Mouse (Mus musculus) kidney, embryonic 14.5 days (tissue): ENCODE measurements at regions not wholly inside any gene's neighbourhood (a gene's known extent, or its start where the extent isn't known, plus 50 kb on each side); places are given as distances from the start of the nearest gene placed in this dataset.
"Not testable (repeated sequence)": the region's sequence is repeated elsewhere in the genome, so short reads cannot be mapped to it uniquely, and the experiment has no call there.

Experiments
- ATAC-seq: fragments of 200-750 bp; cut with Nextera tagmentation; 2 replicates; pipeline ENCODE4 v1.8.0; 2017; ENCODE audit warnings: moderate number of reproducible peaks, mild to moderate bottlenecking, moderate TSS enrichment, moderate library complexity; ENCODE audit not compliant: low FRiP score, low TSS enrichment
- H3K27ac ChIP-seq: fragments of 300-500 bp; sonication (generic); 2 replicates; pipeline ENCODE4 v1.5.1; 2014; ENCODE audit warnings: low read depth, mild to moderate bottlenecking, low read length, moderate library complexity, mixed read lengths
- H3K27me3 ChIP-seq: fragments of 300-500 bp; sonication (generic); 2 replicates; pipeline ENCODE4 v1.6.1; 2014; ENCODE audit warnings: mild to moderate bottlenecking, low read length; ENCODE audit not compliant: control insufficient read depth, insufficient read depth
- H3K36me3 ChIP-seq: fragments of 300-500 bp; sonication (generic); 2 replicates; pipeline ENCODE4 v1.6.1; 2014; ENCODE audit warnings: low read length, mixed read lengths; ENCODE audit not compliant: control insufficient read depth, insufficient read depth
- H3K4me1 ChIP-seq: fragments of 300-500 bp; sonication (generic); 2 replicates; pipeline ENCODE4 v1.6.1; 2014; ENCODE audit warnings: low read length, mixed read lengths; ENCODE audit not compliant: control insufficient read depth, insufficient read depth
- H3K4me2 ChIP-seq: fragments of 300-500 bp; sonication (generic); replicated peaks from 2 replicates; pipeline ENCODE4 v1.6.1; 2014; ENCODE audit warnings: low read depth, mild to moderate bottlenecking, low read length
- H3K4me3 ChIP-seq: fragments of 300-500 bp; sonication (generic); 2 replicates; pipeline ENCODE4 v1.5.1; 2014; ENCODE audit warnings: mild to moderate bottlenecking, low read length
- H3K9ac ChIP-seq: fragments of 300-500 bp; sonication (generic); 2 replicates; pipeline ENCODE4 v1.6.1; 2014; ENCODE audit warnings: low read depth, mild to moderate bottlenecking, low read length, moderate library complexity
- H3K9me3 ChIP-seq: fragments of 300-500 bp; sonication (generic); 2 replicates; pipeline ENCODE4 v1.6.1; 2016; ENCODE audit warnings: low read length; ENCODE audit not compliant: control insufficient read depth
- WGBS: fragments of 180-500 bp; shearing (Covaris S2); extraction: QIAGEN DNeasy Blood & Tissue Kit; methylation state at CpG from one replicate; pipeline ENCODE4 v1.1.7; 2014; 5-methylcytosine and 5-hydroxymethylcytosine counted together

DNA sequence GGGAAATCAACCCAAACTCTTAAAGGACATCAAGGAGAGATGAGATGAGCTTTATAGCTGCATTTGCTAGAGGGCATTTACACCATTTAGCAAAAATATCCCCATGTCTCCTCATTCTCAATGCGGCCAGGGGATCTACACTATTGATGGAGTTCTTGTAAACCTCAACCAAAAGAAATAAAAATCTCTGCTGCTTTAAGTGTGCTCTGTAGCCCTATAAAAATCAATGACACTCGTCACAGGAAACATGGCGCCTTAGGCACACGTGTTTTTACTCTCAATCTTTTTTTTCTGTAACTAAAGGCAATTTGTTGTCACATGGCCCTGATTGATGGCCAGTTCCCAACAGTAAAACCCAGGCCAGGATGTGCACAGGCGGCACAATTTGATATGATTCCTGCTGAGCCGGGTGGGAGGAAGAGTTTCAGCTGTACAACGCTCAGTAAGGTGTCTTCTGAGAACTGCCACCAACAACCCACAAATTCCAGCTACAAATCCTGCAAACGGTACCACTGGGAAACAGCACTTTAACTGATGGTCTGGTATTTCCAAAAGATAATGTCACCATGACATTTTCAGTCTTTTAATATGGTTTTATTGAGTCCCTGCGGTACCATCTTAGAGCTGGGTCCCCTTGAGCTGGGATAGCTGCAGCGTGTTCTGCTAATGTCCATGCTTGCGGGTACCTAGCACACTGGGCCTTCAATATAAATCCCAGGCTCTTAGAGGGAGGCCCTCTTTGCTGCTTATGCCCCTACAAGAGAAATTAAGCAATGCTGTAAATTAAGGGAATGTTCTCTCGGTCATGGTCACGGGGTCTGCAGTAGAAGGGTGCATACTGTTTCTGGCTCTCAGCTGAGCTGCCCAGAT lies 78.8 kb downstream of the Tpbg start:
- no peak overlapping the region for H3K4me3 ChIP-seq
- ATAC-seq, result no peak
- no peak overlapping the region for H3K27ac ChIP-seq
- H3K9ac ChIP-seq, result no peak overlapping the region
- no peaks in the 10 kb centered on the region for H3K9me3 ChIP-seq
- no peak overlapping the region for H3K4me2 ChIP-seq
- H3K36me3 ChIP-seq, result no peaks in the 10 kb centered on the region
- no peaks in the 10 kb centered on the region for H3K27me3 ChIP-seq
- no peaks in the 10 kb centered on the region for H3K4me1 ChIP-seq
- WGBS, result 53% methylated on average over 13 of the region's 13 CpGs

DNA sequence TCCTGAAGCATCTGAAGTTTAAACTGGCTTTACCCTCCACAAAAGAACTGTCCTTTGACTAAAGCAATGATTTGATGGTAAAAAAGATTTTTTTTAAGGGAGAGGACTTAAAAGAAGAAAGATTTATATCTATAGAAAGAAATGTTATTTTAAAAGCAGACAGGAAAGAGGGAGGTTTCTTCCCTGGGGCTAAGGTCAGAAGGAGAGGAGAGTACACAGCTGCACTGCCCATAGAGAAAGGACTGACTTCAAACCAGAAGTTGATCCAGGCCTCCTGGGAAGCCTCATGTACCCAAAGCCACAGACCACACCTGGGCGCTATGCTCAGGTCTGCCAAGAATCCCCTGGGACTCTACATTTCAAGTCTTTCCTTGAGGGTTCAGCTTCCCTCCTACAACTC lies 83.1 kb downstream of the Tpbg start:
- H3K4me2 ChIP-seq, result no peak overlapping the region
- H3K27me3 ChIP-seq, result no peaks in the 10 kb centered on the region
- no peak overlapping the region for H3K9ac ChIP-seq
- no peak overlapping the region for H3K27ac ChIP-seq
- no peak overlapping the region for H3K4me3 ChIP-seq
- H3K4me1 ChIP-seq, result no peaks in the 10 kb centered on the region
- no peaks in the 10 kb centered on the region for H3K9me3 ChIP-seq
- H3K36me3 ChIP-seq, result no peaks in the 10 kb centered on the region
- ATAC-seq, result peak; percentile 69; the same call in 1 of the 2 replicates
- WGBS, result 32% methylated on average over 1 of the region's 1 CpGs

DNA sequence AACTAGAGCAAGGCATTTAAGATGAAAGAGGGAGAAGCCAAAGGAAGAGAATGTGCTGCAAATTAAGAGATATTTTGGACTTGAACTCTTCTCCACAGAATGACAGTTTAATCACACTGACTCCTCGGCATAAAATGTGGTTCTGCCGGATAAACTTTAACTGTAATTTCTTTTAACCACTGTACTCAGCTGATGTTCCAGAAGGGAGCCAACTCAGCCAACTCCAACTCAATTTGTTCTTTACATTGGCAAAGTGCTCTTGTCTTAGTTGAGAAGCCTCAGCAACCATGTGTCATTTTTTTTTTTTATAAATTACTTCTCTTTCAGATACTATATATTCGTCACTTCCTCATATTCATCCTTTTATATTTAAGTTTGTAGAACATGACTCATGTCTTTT lies 90.0 kb downstream of the Tpbg start:
- no peak for ATAC-seq
- Histone ChIP-seq H3K27ac (no peak overlapping the region), H3K9me3 (no peaks in the 10 kb centered on the region), H3K4me2 (no peak overlapping the region), H3K9ac (no peak overlapping the region), H3K4me1 (no peaks in the 10 kb centered on the region), H3K27me3 (no peaks in the 10 kb centered on the region), H3K4me3 (no peak overlapping the region), H3K36me3 (no peaks in the 10 kb centered on the region)
- WGBS, result 68% methylated on average over 3 of the region's 3 CpGs

DNA sequence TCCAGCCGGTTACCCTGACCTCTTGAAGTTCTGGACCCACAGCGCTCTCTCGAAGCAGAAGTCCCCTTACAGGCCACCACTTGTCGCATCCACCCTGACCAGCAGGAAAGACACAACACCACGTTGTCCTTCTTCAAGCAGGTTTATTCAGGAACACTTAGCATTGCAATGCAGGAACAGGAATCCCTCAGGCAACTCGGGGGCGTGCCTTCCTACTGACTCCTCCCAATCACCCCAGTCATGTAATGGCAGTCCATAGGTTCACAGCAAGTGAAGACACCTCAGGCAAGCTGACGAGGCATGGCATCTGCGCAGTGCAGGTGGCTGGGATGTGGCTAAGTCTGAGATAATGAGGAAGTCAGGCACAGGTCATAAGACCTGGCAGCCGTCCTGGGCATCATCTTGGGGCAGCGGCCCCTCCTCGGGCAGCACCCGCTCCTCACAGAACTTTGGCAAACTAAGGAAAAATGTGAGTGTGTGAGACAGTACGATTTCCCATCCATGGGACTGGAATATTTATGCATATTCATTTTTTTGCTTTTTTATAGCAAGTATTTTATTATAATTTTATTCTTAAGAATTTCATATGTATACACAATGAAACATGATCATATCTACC lies 101.0 kb downstream of the Tpbg start:
- H3K4me2 ChIP-seq, H3K27ac ChIP-seq, H3K36me3 ChIP-seq, H3K4me3 ChIP-seq, ATAC-seq, H3K9ac ChIP-seq, H3K4me1 ChIP-seq, H3K27me3 ChIP-seq, H3K9me3 ChIP-seq: not testable (repeated sequence)
- 88% methylated on average over 14 of the region's 14 CpGs for WGBS

DNA sequence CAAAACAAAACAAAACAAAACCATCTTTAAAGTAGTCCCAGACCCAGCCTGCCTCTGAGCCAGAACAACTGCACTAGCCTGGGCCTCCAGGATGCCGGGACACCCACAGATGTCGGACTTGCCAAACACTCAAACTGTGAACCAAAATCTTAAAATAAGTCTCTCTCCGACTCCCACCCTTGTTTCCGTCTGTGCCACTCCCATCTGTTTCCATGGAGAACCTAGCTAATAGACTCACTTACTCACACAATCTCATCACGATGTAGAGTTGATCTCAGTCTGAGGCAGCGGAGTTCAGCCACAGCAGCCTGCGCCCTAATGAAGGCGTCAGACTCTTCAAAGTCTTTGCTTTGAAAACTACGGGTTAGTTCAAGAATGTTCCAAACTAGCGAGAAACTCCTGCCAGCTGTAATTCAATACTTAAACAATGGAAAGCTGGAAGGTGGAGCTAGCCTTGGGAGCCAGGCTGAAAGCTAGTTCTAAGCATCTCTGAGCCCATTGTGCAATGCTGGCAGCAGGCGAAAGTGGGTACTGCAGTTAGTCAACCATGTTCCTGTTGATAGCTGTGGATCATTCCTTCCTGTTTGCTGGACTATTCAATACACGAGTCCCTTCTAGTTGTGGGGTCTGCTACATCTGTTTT lies 106.4 kb downstream of the Tpbg start:
- ATAC-seq, result no peak
- H3K4me2 ChIP-seq, result no peak overlapping the region
- no peaks in the 10 kb centered on the region for H3K4me1 ChIP-seq
- 76% methylated on average over 12 of the region's 12 CpGs for WGBS
- no peak overlapping the region for H3K9ac ChIP-seq
- no peak overlapping the region for H3K27ac ChIP-seq
- 0 out of 2 replicates have a peak, but pooled peaks cover 2% of the 10 kb centered on the region for H3K9me3 ChIP-seq
- no peak overlapping the region for H3K4me3 ChIP-seq
- H3K36me3 ChIP-seq, result no peaks in the 10 kb centered on the region
- H3K27me3 ChIP-seq, result no peaks in the 10 kb centered on the region

DNA sequence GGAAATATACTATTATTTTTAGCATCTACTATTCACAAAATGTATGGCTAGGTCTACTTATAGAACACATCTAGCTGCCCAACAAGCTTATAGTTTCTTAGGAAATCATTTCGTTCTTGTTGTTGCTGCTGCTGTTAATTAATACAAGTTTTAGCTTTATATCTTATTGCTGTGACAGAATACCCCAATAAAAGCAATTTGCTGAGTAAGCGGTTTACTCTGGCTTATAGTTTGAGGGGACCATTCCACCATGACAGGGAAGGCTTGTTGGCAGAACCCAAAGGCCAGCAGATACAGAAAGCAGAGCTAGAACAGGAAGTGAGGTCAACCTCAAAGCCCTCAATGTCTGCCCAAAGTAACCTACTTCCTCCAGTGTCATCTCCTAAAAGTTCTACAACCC lies 109.6 kb downstream of the Tpbg start:
- H3K4me2 ChIP-seq, result no peak overlapping the region
- H3K27ac ChIP-seq, result no peak overlapping the region
- WGBS, result 90% methylated on average over 2 of the region's 2 CpGs
- no peaks in the 10 kb centered on the region for H3K36me3 ChIP-seq
- no peak for ATAC-seq
- no peak overlapping the region for H3K9ac ChIP-seq
- H3K9me3 ChIP-seq, result 0 out of 2 replicates have a peak, but pooled peaks cover 2% of the 10 kb centered on the region
- H3K4me3 ChIP-seq, result no peak overlapping the region
- no peaks in the 10 kb centered on the region for H3K27me3 ChIP-seq
- H3K4me1 ChIP-seq, result no peaks in the 10 kb centered on the region

DNA sequence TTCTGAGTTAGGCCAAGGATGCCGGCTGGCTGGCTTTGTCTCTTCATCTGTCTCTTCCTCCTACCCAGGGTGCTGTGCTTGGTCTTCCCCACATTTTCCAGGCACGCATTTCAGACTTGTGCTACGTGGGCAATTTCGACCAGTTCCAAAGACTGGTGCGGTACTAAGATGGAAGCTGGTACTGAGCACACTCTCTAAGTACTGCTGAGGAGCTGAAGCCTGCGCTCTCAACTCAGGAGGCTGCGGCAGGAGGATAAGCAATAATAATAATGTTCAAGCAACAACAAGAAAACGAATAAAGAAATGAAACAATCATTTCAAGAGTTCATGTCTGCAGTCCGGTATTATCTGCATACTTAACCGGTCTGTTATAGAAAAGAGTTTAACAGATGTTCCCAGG lies 127.9 kb downstream of the Tpbg start:
- no peak for ATAC-seq
- H3K9me3 ChIP-seq, result no peaks in the 10 kb centered on the region
- no peaks in the 10 kb centered on the region for H3K4me1 ChIP-seq
- no peaks in the 10 kb centered on the region for H3K27me3 ChIP-seq
- no peaks in the 10 kb centered on the region for H3K36me3 ChIP-seq
- H3K9ac ChIP-seq, result no peak overlapping the region
- H3K4me2 ChIP-seq, result no peak overlapping the region
- H3K27ac ChIP-seq, result no peak overlapping the region
- H3K4me3 ChIP-seq, result no peak overlapping the region
- 96% methylated on average over 10 of the region's 10 CpGs for WGBS

DNA sequence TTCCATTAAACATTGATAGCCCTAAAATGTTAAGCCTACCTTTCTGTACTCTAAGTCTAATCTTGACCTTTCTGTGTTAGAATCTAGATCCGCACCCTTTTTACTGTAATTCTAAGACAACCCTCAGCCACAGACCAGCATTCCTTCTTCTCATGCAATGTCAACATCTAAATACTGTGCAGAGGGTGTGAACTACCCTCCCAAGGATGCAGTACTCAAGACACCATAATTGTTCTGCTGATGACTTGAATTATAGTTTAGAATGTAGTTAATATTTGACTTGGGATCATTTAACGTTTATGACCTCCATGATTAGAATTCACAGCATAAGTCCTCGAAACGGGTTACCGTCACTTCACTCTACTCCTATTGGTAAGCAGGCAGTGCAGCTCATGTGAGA lies 139.2 kb downstream of the Tpbg start:
- H3K9ac ChIP-seq, result no peak overlapping the region
- H3K27ac ChIP-seq, result no peak overlapping the region
- H3K4me2 ChIP-seq, result no peak overlapping the region
- WGBS, result 92% methylated on average over 5 of the region's 5 CpGs
- H3K27me3 ChIP-seq, result no peaks in the 10 kb centered on the region
- H3K36me3 ChIP-seq, result no peaks in the 10 kb centered on the region
- no peaks in the 10 kb centered on the region for H3K4me1 ChIP-seq
- no peaks in the 10 kb centered on the region for H3K9me3 ChIP-seq
- ATAC-seq, result no peak
- H3K4me3 ChIP-seq, result no peak overlapping the region

DNA sequence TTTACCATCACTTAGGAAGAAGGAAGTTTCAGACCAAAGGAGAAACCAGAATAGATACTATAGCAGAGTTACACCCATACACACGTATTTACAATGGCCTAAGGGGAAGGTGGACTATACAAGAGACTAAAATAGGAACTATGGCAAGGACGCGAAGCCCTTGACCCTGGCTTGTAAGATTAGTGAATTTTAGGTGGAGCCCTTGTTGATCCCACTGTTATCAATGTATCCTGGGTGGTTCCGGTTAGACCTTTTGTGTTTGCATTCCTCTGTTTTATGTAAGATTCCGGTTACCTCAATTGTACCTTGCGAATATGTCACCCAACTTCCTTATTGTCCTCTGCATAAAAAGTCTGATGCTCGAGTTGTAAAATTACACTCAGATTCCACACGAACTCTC lies 141.3 kb downstream of the Tpbg start:
- not testable (repeated sequence) for H3K4me2 ChIP-seq, ATAC-seq, H3K4me3 ChIP-seq, H3K27ac ChIP-seq, H3K27me3 ChIP-seq, H3K9ac ChIP-seq, H3K36me3 ChIP-seq, H3K9me3 ChIP-seq, H3K4me1 ChIP-seq
- 92% methylated on average over 5 of the region's 8 CpGs for WGBS
